Mouse (Mus musculus) ES-Bruce4 (cell line): ENCODE measurements around the gene Maml3. TPM values are rescaled to one million over a fixed set of nuclear protein-coding genes. Genes with fewer than 3 reads are reported as not detected.

Experiments used
- H3K27ac ChIP-seq: 2 replicates; pipeline ENCODE4 v1.5.1; 2012; ENCODE audit warnings: low read length, inconsistent platforms; ENCODE audit not compliant: insufficient read depth
- H3K27me3 ChIP-seq: 2 replicates; pipeline ENCODE4 v1.6.1; 2012; ENCODE audit warnings: mild to moderate bottlenecking, low read length, inconsistent platforms; ENCODE audit not compliant: control insufficient read depth, poor library complexity, insufficient read depth, severe bottlenecking
- H3K36me3 ChIP-seq: 2 replicates; pipeline ENCODE4 v1.6.1; 2012; ENCODE audit warnings: inconsistent platforms, mild to moderate bottlenecking, low read length, moderate library complexity; ENCODE audit not compliant: control insufficient read depth, poor library complexity, insufficient read depth, severe bottlenecking
- H3K4me1 ChIP-seq: one replicate; pipeline ENCODE4 v1.8.1; 2011; ENCODE audit warnings: low read length; ENCODE audit not compliant: control insufficient read depth, insufficient read depth
- H3K4me3 ChIP-seq: 2 replicates; pipeline ENCODE4 v1.5.1; 2011; ENCODE audit warnings: low read depth, mild to moderate bottlenecking, low read length
- H3K9ac ChIP-seq: 2 replicates; pipeline ENCODE4 v1.6.1; 2012; ENCODE audit warnings: low read depth, mild to moderate bottlenecking, inconsistent platforms; ENCODE audit not compliant: poor library complexity, severe bottlenecking
- H3K9me3 ChIP-seq: replicated peaks from 2 replicates; pipeline ENCODE4 v1.6.1; 2012; ENCODE audit warnings: mild to moderate bottlenecking, low read length, inconsistent platforms; ENCODE audit not compliant: control insufficient read depth, poor library complexity, insufficient read depth, severe bottlenecking
- CTCF ChIP-seq: IDR thresholded peaks from one replicate; pipeline ENCODE4 v1.8.1; 2011; ENCODE audit warnings: low read depth, low read length
- EP300 ChIP-seq: IDR thresholded peaks from 2 replicates; pipeline ENCODE4 v1.6.1; 2011; ENCODE audit warnings: low read depth, low read length; ENCODE audit not compliant: insufficient read depth
- POLR2A ChIP-seq: IDR thresholded peaks from one replicate; pipeline ENCODE4 v1.8.1; 2011; ENCODE audit warnings: low read length; ENCODE audit not compliant: insufficient read depth
- polyA plus RNA-seq: library from polyadenylated mRNA; stranded (reverse); fragments of >200 nt; gene quantifications from 2 replicates; pipeline ENCODE4 v1.2.4, GENCODE M21; 2011; ENCODE audit warnings: low read depth; ENCODE audit not compliant: missing spikeins, insufficient read depth, insufficient read length

Maml3 gene
- polyA plus RNA-seq, 1 experiment, result 5.7 TPM

GRCm38 (mm10) chr3:52011032-52011710 is 93.7 kb downstream of the Maml3 start:
- Histone ChIP-seq H3K4me1 (no peaks in the 10 kb centered on the region), H3K9me3 (no peaks in the 10 kb centered on the region), H3K36me3 (no peaks in the 10 kb centered on the region), H3K9ac (no peak overlapping the region), H3K27me3 (no peaks in the 10 kb centered on the region), H3K4me3 (no peak overlapping the region), H3K27ac (no peak overlapping the region)
- TF ChIP-seq CTCF (no peak), EP300 (no peak), POLR2A (no peak)

GRCm38 (mm10) chr3:52009321-52009720 is 95.6 kb downstream of the Maml3 start:
- no peaks in the 10 kb centered on the region for H3K36me3 ChIP-seq
- TF ChIP-seq CTCF (peak; percentile 1), EP300 (no peak), POLR2A (no peak)
- no peak overlapping the region for H3K9ac ChIP-seq
- H3K9me3 ChIP-seq, result no peaks in the 10 kb centered on the region
- H3K27me3 ChIP-seq, result no peaks in the 10 kb centered on the region
- no peak overlapping the region for H3K27ac ChIP-seq
- no peaks in the 10 kb centered on the region for H3K4me1 ChIP-seq
- no peak overlapping the region for H3K4me3 ChIP-seq

GRCm38 (mm10) chr3:52007602-52008252 is 97.1 kb downstream of the Maml3 start:
- Histone ChIP-seq H3K9ac (no peak overlapping the region), H3K36me3 (no peaks in the 10 kb centered on the region), H3K27me3 (no peaks in the 10 kb centered on the region), H3K4me3 (peak overlapping the region; percentile 27), H3K4me1 (no peaks in the 10 kb centered on the region), H3K27ac (no peak overlapping the region), H3K9me3 (no peaks in the 10 kb centered on the region)
- TF ChIP-seq POLR2A, result no peak
- TF ChIP-seq CTCF, result no peak
- no peak for TF ChIP-seq EP300

GRCm38 (mm10) chr3:52006721-52007330 is 98.0 kb downstream of the Maml3 start:
- no peak for TF ChIP-seq CTCF
- TF ChIP-seq EP300, result no peak
- TF ChIP-seq POLR2A, result no peak
- H3K4me1 ChIP-seq, result no peaks in the 10 kb centered on the region
- no peak overlapping the region for H3K27ac ChIP-seq
- no peaks in the 10 kb centered on the region for H3K36me3 ChIP-seq
- H3K27me3 ChIP-seq, result no peaks in the 10 kb centered on the region
- H3K9me3 ChIP-seq, result no peaks in the 10 kb centered on the region
- H3K9ac ChIP-seq, result no peak overlapping the region
- no peak overlapping the region for H3K4me3 ChIP-seq

- Histone ChIP-seq H3K36me3 (no peaks in the 10 kb centered on the region), H3K9me3 (no peaks in the 10 kb centered on the region), H3K4me1 (no peaks in the 10 kb centered on the region), H3K9ac (no peak overlapping the region), H3K4me3 (no peak overlapping the region), H3K27ac (no peak overlapping the region), H3K27me3 (no peaks in the 10 kb centered on the region)
- TF ChIP-seq EP300 (no peak), CTCF (no peak), POLR2A (no peak)
Observed at GRCm38 (mm10) chr3:52003663-52004062, 101.2 kb downstream of the Maml3 start.

- Histone ChIP-seq H3K4me3 (no peak overlapping the region), H3K36me3 (no peaks in the 10 kb centered on the region), H3K27ac (no peak overlapping the region), H3K9me3 (no peaks in the 10 kb centered on the region), H3K4me1 (no peaks in the 10 kb centered on the region), H3K27me3 (no peaks in the 10 kb centered on the region), H3K9ac (no peak overlapping the region)
- no peak for TF ChIP-seq CTCF
- no peak for TF ChIP-seq POLR2A
- TF ChIP-seq EP300, result no peak
Observed at GRCm38 (mm10) chr3:52001518-52001895, 103.4 kb downstream of the Maml3 start.
